Mouse (Mus musculus): ENCODE data around the gene Fopnl. TPM values are rescaled to one million over a fixed set of nuclear protein-coding genes. Genes with fewer than 3 reads are reported as not detected.

The Fopnl gene
- polyA plus RNA-seq, 1 experiment from 2014 or later = 143 TPM

DNA sequence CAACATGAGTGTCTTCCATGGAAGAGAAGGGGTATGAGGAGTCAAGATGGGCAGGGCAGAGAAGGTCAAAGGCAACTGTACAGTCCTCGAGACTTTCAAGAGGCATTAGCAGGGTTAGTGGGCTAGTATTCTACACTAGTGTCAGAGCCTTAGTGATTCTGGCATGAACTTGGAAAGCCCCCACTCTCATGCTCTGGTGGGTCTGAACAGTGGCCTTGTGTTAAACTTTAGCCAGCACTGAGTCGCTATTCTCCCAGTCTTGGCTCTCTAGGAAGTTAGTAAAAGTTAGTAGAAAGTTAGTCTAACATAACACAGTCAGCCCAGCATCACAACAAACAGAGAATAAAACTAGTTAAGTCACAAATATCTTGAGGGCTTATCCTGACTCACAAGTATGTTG, 14.1 kb downstream of the Fopnl start:
- DNase-seq (ENCODE audit: low spot score) = no peak
- 87% methylated on average over 2 of the region's 2 CpGs for WGBS
- no peak overlapping the region for H3K4me3 ChIP-seq
- H3K27me3 ChIP-seq (ENCODE audit: low read depth, poor library complexity, severe bottlenecking) = no peaks in the 10 kb centered on the region
- H3K9me3 ChIP-seq (replicated peaks) = no peaks in the 10 kb centered on the region
- peaks cover 11% of the 10 kb centered on the region for H3K4me1 ChIP-seq
- peaks cover 91% of the 10 kb centered on the region for H3K36me3 ChIP-seq
- no peak overlapping the region for H3K27ac ChIP-seq (replicated peaks)

DNA sequence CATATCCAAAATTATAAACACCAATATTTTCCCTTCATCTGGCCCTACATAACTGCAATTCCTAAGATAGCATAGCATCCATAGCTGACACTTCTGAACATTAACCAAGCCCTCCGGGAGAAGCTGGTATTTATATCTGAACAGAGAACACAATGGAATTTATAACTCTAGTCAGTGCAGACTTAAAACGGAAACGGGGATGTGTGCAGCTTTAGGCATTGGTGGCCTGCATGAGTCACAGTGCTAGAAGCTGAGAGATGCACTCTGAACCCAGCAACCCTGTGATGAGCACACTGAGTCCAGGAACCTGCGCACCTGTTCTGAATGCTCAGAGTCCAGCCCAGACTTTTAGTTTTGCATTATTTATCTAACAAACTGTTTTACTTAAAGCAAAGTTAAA, 18.7 kb downstream of the Fopnl start:
- H3K36me3 ChIP-seq = peaks cover 55% of the 10 kb centered on the region
- no peak overlapping the region for H3K4me3 ChIP-seq
- peaks cover 5% of the 10 kb centered on the region; the same call in 1 of the 2 replicates for H3K27me3 ChIP-seq (ENCODE audit: low read depth, poor library complexity, severe bottlenecking)
- no peaks in the 10 kb centered on the region for H3K9me3 ChIP-seq (replicated peaks)
- no peak for DNase-seq (ENCODE audit: low spot score)
- H3K27ac ChIP-seq (replicated peaks) = no peak overlapping the region
- 97% methylated on average over 4 of the region's 4 CpGs for WGBS
- peaks cover 5% of the 10 kb centered on the region; the same call in 1 of the 2 replicates for H3K4me1 ChIP-seq

DNA sequence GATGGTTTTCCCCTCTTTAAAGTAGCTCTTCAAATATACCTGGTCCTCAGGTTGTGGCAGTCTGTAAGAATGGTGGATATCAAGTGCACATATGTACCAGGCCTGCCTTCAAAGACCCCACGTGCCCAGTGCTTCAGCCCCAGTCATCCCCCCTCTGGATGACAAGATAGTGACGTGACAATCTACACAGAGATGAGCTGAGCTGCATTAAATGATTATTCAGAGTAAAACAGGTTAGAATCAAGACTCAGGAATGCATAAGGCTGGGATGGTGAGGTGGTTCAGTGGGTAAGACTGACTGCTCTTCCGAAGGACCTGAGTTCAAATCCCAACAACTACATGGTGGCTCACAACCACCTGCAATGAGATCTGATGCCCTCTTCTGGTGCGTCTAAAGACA, 19.5 kb downstream of the Fopnl start:
- Histone ChIP-seq H3K9me3 (replicated peaks) (no peaks in the 10 kb centered on the region), H3K27me3 (ENCODE audit: low read depth, poor library complexity, severe bottlenecking) (peaks cover 12% of the 10 kb centered on the region), H3K4me1 (no peaks in the 10 kb centered on the region), H3K27ac (replicated peaks) (no peak overlapping the region), H3K4me3 (no peak overlapping the region), H3K36me3 (peaks cover 48% of the 10 kb centered on the region)
- DNase-seq (ENCODE audit: low spot score) = no peak
- 92% methylated on average over 4 of the region's 4 CpGs for WGBS

DNA sequence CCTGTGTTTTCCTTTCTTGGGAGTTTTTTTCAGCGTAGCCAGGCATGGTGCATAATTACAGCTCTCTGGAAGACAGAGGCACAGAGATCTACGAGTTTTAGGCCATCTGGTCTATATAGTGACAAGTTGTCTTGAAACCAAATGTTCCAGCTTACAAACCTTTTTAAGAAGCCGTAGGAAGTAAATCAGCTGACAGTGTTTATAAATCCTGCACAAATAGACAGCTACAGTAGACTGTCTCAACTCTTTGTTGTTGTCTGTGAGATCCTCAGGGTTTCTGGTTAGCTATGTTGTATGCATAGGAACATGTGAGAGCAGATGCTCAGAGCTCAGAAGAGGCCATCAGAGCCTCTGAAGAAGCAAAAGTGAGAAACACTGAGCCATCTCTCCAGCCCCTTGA, 20.1 kb downstream of the Fopnl start:
- no peak for DNase-seq (ENCODE audit: low spot score)
- peaks cover 18% of the 10 kb centered on the region for H3K27me3 ChIP-seq (ENCODE audit: low read depth, poor library complexity, severe bottlenecking)
- H3K4me1 ChIP-seq = peaks cover 3% of the 10 kb centered on the region; the same call in 1 of the 2 replicates
- H3K36me3 ChIP-seq = peaks cover 43% of the 10 kb centered on the region
- H3K4me3 ChIP-seq = no peak overlapping the region
- no peak overlapping the region for H3K27ac ChIP-seq (replicated peaks)
- WGBS = 92% methylated on average over 3 of the region's 3 CpGs
- no peaks in the 10 kb centered on the region for H3K9me3 ChIP-seq (replicated peaks)

DNA sequence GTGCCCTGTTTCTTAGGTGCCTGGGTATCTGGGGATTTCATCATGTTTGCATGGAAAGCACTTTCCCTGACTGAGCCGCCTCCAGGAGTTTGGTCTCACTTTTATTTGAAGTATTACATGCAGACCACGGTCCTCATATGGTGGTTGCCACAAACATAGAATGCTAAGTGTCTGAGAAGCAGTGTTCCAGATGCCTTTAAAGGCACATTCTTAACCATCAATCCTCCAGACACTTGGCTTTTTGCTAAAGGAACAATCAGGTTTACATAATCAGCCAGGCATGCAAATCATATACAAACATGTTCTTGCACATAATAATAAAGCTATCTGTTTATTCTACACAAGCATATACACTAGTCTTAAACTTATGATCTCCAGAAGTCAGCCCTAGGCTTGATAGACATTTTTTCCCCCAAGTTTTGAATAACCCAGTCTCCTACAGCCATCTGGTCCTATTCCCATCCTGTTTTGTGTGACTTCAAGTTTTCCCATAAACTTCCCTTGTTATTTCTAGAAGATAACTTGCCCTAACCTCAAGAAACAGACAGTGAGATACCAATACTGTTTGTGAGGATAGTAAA, 20.6 kb downstream of the Fopnl start:
- 90% methylated on average over 2 of the region's 2 CpGs for WGBS
- H3K36me3 ChIP-seq = peaks cover 38% of the 10 kb centered on the region
- no peak overlapping the region for H3K27ac ChIP-seq (replicated peaks)
- peaks cover 7% of the 10 kb centered on the region; the same call in 1 of the 2 replicates for H3K4me1 ChIP-seq
- peaks cover 23% of the 10 kb centered on the region for H3K27me3 ChIP-seq (ENCODE audit: low read depth, poor library complexity, severe bottlenecking)
- no peaks in the 10 kb centered on the region for H3K9me3 ChIP-seq (replicated peaks)
- DNase-seq (ENCODE audit: low spot score) = no peak
- H3K4me3 ChIP-seq = no peak overlapping the region

DNA sequence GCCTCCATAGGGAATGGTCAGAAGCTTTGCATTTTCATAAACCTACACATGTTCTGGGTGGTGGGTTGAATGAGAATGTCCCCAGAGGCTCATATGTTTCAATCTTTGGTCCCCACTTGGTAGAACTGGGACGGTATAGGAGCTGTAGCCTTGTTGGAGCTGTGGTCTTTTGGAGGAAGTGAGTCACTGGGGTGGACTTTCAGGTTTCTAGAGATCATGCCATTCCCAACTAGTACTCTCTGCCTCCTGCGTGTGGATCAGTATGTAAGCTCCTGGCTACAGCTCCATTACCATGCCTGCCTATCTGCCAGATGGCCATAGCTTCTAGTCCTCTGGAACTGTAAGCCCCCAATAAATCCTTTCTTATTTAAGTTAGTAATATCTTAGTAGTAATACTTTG, 21.9 kb downstream of the Fopnl start:
- 90% methylated on average over 2 of the region's 2 CpGs for WGBS
- no peaks in the 10 kb centered on the region for H3K9me3 ChIP-seq (replicated peaks)
- no peak for DNase-seq (ENCODE audit: low spot score)

DNA sequence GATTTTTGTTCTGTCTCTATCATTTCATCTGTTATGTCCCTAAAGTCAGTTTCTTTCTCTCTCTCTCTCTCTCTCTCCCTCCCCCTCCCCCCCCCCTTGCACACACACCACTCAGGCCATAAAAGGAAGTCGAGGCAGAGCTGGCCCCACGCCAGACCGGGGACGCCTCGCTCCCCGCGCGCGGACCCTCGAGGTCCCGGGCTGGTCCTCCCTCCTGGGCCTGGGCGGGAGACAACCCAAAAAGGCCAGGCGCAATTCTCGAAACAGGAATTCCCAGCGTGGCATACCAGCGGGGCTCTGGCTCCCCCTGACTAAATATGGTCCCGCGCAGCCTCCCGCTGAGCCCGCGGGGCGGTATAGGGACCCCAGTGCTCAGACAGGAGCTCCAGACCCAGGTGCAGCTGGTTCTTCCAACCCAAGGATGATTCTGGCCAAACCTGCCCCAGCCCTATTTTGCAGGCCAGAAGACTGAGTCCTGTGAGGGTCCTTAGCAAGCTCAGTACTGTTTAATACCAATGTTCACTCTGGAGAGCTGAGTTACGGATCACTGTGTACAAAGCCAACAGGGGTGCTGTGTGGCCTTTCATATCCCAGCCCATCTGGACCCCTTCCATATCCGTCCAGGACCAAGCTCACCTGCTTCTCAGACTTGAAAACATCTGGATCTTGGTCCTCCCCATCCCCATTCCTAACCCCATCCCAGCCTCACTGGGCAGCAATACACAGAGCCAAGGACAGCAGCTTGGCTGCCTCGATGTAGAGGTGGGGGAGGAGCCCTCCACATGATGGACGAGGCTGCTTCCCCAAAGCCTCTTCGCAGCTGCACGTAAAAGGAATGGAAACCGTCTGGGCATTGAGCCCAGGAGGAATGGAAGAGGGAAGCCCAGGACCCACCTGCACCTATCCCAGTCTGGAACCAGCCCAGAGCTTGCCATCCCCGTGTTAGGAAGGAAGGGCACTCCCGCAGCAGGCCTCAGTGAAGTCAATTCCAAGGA, 24.7 kb downstream of the Fopnl start:
- Histone ChIP-seq H3K36me3 (no peaks in the 10 kb centered on the region), H3K4me3 (peak overlapping the region; percentile 42), H3K27me3 (ENCODE audit: low read depth, poor library complexity, severe bottlenecking) (peaks cover 36% of the 10 kb centered on the region), H3K4me1 (peaks cover 7% of the 10 kb centered on the region; the same call in 1 of the 2 replicates), H3K9me3 (replicated peaks) (no peaks in the 10 kb centered on the region), H3K27ac (replicated peaks) (no peak overlapping the region; the same call in 1 of the 2 replicates)
- WGBS = 16% methylated on average over 31 of the region's 31 CpGs
- no peak for DNase-seq (ENCODE audit: low spot score)

More for the DNA sequence above, 21.9 kb downstream of the Fopnl start:
- H3K4me3 ChIP-seq = no peak overlapping the region
- H3K4me1 ChIP-seq = peaks cover 7% of the 10 kb centered on the region; the same call in 1 of the 2 replicates
- no peak overlapping the region for H3K27ac ChIP-seq (replicated peaks)
- peaks cover 36% of the 10 kb centered on the region for H3K27me3 ChIP-seq (ENCODE audit: low read depth, poor library complexity, severe bottlenecking)
- peaks cover 24% of the 10 kb centered on the region for H3K36me3 ChIP-seq

DNA sequence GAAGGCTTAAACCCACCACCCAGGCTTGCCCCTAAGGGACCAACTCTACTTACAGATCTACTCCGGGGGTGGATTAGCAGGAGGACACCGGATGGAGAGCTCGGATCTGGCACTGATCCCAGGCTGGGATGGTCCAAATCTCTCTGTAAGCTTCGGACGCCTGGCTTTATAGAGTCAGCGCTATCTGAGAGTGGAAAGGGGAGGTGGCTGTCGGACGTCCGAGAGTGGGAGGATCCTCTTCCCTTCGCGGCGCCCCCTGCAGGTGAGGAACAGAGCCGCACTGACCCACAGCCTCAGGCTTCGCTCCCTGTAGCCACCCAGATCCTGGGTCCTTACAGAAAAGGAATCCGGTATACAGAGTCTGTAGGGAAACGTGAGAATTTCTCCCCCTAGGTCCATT, 26.0 kb downstream of the Fopnl start, which contains the start of gene Myh11:
Gene Myh11 (minus strand): TSS at position 150 of the 400 bp plus-strand sequence.
- peaks cover 7% of the 10 kb centered on the region; the same call in 1 of the 2 replicates for H3K4me1 ChIP-seq
- DNase-seq (ENCODE audit: low spot score) = peak; percentile 67
- H3K9me3 ChIP-seq (replicated peaks) = no peaks in the 10 kb centered on the region
- H3K4me3 ChIP-seq = peak within 1 kb of the TSS; percentile 42
- WGBS = 6% methylated on average over 16 of the region's 16 CpGs
- H3K27ac ChIP-seq (replicated peaks) = no peak within 1 kb of the TSS; the same call in 1 of the 2 replicates
- no peaks in the 10 kb centered on the region for H3K36me3 ChIP-seq
- peaks cover 36% of the 10 kb centered on the region for H3K27me3 ChIP-seq (ENCODE audit: low read depth, poor library complexity, severe bottlenecking)

DNA sequence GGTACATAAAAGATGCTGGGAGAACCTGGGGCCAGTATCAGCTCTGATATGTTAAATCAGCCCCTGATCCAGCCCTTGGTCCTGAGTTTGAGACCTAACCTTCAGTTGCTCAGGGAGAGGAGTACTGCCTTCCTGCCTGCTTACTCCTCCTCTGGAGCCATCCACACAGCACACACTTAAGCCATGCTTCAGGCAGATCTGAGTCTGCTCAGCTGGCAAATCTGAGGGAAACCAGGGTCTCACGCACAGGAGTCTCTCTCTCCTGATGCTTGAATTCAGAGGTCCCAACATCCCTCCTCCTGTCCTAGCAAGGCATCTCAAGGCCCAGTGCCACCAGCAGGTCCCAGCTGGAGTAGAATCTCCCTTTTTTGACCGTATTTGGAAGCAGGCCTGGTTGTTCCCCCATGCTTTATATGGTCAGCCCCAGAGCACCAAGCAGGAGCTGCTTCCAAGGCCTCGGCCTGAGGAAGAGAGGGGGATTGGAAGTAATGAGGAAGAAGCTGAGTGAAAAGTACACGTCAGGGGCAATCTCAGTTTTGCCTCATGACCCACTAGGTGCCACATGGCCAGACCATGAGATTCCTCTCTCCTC, 44.7 kb downstream of the Fopnl start:
- no peaks in the 10 kb centered on the region for H3K4me1 ChIP-seq
- DNase-seq (ENCODE audit: low spot score) = no peak
- WGBS = 82% methylated on average over 4 of the region's 4 CpGs
- H3K4me3 ChIP-seq = no peak overlapping the region
- 0 out of 2 replicates have a peak, but pooled peaks cover 2% of the 10 kb centered on the region for H3K9me3 ChIP-seq (replicated peaks)
- H3K27me3 ChIP-seq (ENCODE audit: low read depth, poor library complexity, severe bottlenecking) = no peaks in the 10 kb centered on the region
- no peak overlapping the region for H3K27ac ChIP-seq (replicated peaks)
- no peaks in the 10 kb centered on the region for H3K36me3 ChIP-seq

DNA sequence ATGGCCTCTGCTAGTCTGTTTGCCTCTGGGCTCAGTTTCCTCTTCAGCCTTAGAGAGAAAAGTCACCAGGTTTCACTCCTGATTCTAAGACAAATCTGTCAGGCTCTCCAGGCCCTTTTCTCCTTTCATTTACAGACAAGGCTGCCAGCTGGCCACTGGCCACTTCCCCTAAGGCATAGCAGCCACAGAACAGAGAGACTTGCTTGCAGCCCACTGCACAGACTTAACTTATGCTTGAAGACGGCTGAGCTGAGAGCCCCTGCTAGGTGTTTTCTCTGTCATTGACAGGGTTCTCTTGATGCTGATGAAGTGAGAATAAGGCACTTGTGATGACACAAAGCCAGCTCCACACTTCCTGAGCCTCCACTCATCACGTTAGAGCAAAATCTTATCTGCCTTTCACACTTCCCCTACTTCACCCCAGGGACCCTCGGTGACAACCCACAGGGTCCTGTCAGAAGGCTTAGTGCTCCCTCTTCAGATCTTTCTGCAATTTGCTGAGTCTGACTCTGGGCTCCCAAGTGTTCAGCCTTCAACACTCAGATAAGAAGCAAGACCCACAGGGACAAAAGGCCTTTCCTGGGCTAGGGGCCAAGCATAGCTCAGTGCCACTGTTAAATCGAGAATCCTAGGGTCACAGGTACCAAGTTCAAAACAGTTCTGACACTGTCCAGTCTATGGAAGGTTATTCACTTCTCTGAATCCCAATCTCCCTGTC, 51.8 kb downstream of the Fopnl start:
- H3K27me3 ChIP-seq (ENCODE audit: low read depth, poor library complexity, severe bottlenecking) = no peaks in the 10 kb centered on the region
- 57% methylated on average over 4 of the region's 4 CpGs for WGBS
- H3K4me3 ChIP-seq = no peak overlapping the region
- DNase-seq (ENCODE audit: low spot score) = no peak
- 0 out of 2 replicates have a peak, but pooled peaks cover 2% of the 10 kb centered on the region for H3K9me3 ChIP-seq (replicated peaks)
- H3K27ac ChIP-seq (replicated peaks) = no peak overlapping the region
- no peaks in the 10 kb centered on the region for H3K36me3 ChIP-seq
- H3K4me1 ChIP-seq = no peaks in the 10 kb centered on the region

DNA sequence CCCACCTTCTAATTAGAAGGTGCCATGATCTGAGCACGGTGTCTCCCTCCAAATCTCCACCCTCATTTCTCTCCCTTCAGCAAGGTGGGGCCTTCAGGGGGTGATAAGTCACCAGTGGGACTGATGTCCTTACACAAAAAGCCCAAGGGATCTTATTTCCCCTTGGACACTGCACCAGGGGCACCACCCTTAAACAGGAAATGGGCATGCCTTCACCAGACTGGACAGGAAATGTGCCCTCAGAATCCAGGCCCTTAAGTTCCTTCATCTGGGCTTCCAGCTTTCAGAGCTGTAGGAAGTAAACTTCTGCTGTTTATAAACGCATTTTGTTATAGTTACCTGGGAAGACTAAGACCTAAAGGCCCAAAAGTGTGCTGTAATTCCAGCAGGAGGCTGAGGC, 52.7 kb downstream of the Fopnl start:
- Histone ChIP-seq H3K4me3 (no peak overlapping the region), H3K27me3 (ENCODE audit: low read depth, poor library complexity, severe bottlenecking) (no peaks in the 10 kb centered on the region), H3K9me3 (replicated peaks) (0 out of 2 replicates have a peak, but pooled peaks cover 2% of the 10 kb centered on the region), H3K36me3 (no peaks in the 10 kb centered on the region), H3K27ac (replicated peaks) (no peak overlapping the region), H3K4me1 (no peaks in the 10 kb centered on the region)
- no peak for DNase-seq (ENCODE audit: low spot score)
- 80% methylated on average over 2 of the region's 2 CpGs for WGBS

DNA sequence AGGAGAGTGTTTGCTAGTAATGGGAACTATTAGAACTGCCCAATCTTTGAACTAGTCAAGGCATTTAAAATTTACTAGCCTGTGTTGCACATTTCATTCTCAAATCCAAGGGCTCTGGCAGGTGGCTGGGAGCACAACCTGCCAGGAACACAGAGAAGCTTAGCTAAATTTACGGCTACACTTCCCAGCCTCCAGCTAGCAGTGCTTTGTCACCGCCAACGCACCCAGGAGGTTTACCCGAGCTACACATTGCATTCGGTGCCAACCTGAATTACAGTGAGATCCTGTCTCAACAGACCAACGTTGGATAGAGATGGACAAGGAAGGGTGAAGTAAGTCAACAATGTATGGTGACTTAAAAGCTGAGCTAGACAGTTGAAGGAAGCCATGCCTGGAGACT, 54.0 kb downstream of the Fopnl start:
- DNase-seq (ENCODE audit: low spot score) = no peak
- Histone ChIP-seq H3K9me3 (replicated peaks) (no peaks in the 10 kb centered on the region), H3K4me3 (no peak overlapping the region), H3K4me1 (no peaks in the 10 kb centered on the region), H3K27ac (replicated peaks) (no peak overlapping the region), H3K36me3 (no peaks in the 10 kb centered on the region), H3K27me3 (ENCODE audit: low read depth, poor library complexity, severe bottlenecking) (no peaks in the 10 kb centered on the region)
- WGBS = 92% methylated on average over 6 of the region's 6 CpGs

Measured in midbrain, embryonic 10.5 days (tissue).